Mouse (Mus musculus) ES-Bruce4 (cell line): ENCODE measurements around the gene Fam118b.

ENCODE experiments used
- CTCF ChIP-seq: IDR thresholded peaks from one replicate; pipeline ENCODE4 v1.8.1; 2011; ENCODE audit warnings: low read depth, low read length
- POLR2A ChIP-seq: IDR thresholded peaks from one replicate; pipeline ENCODE4 v1.8.1; 2011; ENCODE audit warnings: low read length; ENCODE audit not compliant: insufficient read depth

DNA sequence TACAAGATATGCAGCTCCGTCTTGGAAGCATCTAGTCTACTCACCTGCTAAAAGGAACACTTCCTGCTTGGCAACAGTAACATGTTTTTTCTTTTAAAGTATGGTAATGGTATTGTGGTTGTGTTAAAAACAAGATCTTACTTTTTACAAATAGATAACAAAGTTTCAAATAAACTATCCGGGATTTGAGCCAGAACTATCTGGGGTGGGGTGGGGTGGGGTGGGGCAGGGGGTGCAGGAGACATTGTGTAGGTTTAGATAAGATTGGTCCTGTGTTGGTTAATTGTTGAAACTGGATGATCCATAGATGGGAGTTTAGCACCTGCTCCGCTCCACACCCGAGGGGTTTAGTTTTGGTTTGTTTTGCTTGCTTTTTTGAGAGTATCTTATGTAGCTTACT, 5.2 kb downstream of the Fam118b start:
- TF ChIP-seq CTCF (no peak), POLR2A (no peak)
